Mouse (Mus musculus) E14TG2a.4 (cell line): ENCODE results near the gene Phldb2.

Experiments
- CTCF ChIP-seq: conservative IDR thresholded peaks from 2 replicates; pipeline ENCODE4 v1.5.1; 2014; ENCODE audit warnings: low read length
- NANOG ChIP-seq: IDR thresholded peaks from 2 replicates; pipeline ENCODE4 v1.6.1; 2014; ENCODE audit warnings: borderline replicate concordance, low read length, mixed read lengths
- POU5F1 ChIP-seq: IDR thresholded peaks from 2 replicates; pipeline ENCODE4 v1.6.1; 2014; ENCODE audit warnings: low read length, borderline replicate concordance

- TF ChIP-seq CTCF, result no peak
- TF ChIP-seq POU5F1, result no peak
- TF ChIP-seq NANOG, result no peak
Measured at GRCm38 (mm10) chr16:45843351-45843891, 110.0 kb downstream of the Phldb2 start.
